Mouse (Mus musculus): ENCODE results near the gene Emx1.

DNA sequence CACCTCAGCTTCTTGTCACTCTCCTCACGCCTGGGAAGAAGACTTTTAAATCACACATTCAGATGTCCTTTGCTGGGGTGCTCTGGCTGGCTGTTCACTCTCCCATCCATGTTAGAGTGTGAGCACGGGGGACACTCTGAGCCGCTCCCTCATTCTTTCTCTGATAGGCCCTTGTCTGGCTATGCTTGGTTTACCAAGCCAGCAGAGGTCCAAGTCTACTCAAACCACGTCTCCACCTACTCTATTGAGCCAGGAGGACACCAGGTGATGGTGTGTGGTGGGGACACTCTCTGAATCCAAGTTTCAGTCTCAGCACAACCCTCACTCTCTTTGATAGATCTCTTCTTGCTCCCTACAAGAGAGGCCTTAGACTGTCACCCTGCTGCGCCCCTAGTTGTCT lies 20.1 kb downstream of the Emx1 start:
- TF ChIP-seq CTCF (IDR thresholded peaks at IDR 0.05; ENCODE audit: borderline replicate concordance, extremely low read depth, insufficient read depth, insufficient read length) (no peak), POLR2A (IDR thresholded peaks at IDR 0.05; ENCODE audit: borderline replicate concordance, extremely low read depth, insufficient read depth, insufficient read length, poor library complexity, severe bottlenecking) (no peak)

Data from brain, embryonic 14.5 days (tissue).